Mouse (Mus musculus) embryo, embryonic 11 days (tissue): ENCODE results near the gene Cth.
A peak's percentile ranks its signal among the peaks of the same experiment; 100 is the strongest.
"Not testable (repeated sequence)": the region's sequence is repeated elsewhere in the genome, so short reads cannot be mapped to it uniquely, and the experiment has no call there.

Experiments
- DNase-seq: peaks from one replicate; pipeline ENCODE4 v3.0.0-alpha.2; 2015

Cth gene

DNA sequence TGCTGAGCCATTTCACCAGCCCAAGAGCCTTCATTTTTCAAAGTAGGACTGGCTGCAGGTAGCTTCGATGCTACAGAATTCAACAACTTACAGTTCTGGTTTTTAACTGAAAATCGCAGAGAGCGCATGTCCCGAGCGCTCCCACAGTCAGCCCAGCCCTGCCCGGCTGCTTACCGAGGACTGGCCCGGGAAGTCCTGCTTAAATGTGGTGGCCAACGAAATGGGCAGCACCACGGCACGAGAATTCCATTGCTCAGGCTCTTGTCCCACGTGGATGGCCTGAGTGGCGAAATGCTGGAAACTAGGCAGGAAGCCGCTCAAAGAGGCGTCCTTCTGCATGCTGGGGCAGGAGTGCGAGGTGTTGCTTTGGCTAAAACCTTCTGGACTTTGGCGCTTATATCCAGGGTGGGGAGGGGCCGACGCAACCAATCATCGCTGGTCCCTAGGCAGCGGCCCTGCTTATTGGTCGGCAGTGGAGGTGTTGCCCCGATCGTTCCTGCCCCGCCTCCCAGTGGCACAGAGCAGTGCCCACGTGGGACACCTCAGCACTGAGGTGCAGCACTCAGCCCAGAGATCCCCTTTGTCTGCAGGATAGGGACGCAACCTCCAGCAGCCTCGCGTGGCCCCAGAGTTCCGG is at the start of gene Cth:
TSS of gene Cth (minus strand) at position 386 of the 637 bp plus-strand sequence.
- DNase-seq = peak; percentile 95

DNA sequence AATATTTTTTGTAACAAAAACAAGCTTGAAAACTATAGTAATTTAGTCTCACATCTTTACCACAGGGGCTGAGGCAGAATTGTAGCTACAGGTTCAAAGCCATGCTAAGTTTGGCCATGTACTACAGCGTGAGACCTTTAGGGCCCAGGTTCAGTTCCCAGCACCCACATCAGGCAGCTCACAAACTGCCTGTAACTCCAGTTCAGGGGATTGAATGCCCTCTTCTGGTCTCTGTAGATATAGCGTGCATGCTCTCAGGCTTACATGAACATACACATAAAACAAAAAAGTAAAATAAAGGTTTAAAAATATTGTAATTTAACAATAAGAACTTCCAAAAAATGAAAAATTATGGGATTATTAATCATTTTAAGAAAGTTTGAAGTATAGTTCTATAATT is 48.4 kb upstream of the Cth start:
- DNase-seq = no peak

DNA sequence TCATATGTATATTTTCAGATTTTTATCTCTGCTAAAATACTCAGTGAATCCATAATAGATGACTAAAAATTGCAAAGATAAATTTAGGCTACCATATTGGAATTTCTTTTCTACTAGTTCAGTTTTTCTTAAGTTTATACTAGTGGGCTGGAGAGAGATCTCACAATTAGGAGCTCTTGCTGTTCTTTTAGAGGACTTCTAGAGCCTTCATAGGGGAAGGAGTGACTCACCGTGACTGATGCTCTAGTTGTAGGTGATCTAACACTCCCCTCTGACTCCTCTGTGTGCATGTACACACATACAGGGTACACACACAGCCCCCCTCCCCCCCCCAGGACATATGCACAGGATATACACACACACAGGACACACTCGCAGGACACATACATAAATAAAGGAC is 46.3 kb upstream of the Cth start:
- DNase-seq = no peak

DNA sequence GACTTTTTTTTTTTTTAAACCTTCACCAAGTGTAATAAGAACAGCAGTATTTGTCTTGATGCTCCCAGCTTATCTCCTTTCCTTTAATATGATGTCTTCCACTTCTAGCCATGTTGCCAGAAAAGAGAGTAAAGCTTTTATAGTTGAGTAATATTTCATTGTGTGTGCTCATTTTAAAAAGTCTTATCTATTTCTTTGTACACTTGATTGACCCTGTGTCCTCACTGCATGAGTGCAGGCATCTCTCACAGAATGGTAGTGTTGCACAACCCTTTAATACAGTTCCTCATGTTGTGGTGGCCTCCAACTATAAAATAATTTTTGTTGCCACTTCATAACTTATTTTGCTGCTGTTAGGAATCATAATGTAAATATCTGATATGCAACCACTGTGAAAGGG is 32.4 kb upstream of the Cth start:
- no peak for DNase-seq

DNA sequence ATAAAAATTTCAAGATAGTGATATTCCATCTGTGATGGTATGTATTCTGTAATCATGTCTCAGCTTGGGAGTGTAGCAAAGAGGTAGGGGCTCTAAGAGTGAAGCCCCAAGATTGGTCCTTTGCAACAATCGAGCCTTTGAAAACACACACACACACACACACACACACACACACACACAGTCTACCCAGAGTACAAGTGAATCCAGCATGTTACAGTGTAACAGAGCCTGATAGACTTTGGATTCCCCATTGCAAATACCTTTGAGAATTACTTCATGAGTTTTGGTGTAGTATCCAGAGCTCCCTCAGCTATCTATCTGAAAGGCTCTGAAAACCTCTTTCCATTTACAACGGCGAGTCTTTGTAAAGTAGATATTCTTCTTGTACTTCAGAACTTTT is 31.3 kb upstream of the Cth start:
- DNase-seq = no peak

DNA sequence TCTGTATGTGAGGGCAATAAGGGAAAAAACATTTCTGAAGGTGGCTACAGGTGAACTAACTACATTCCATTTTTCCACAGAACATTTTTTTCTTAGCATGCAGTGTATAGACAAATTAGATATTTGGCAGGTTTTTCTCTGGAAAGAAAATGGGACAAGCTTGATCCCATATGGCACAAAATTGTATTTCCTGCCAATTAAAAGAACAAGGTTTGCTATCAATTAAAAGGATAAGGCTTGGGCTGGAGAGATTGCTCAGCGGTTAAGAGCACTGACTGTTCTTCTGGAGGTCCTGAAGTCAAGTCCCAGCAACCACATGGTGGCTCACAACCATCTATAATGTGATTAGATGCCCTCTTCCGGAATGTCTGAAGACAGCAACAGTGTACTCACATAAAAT is 30.6 kb upstream of the Cth start:
- no peak for DNase-seq

DNA sequence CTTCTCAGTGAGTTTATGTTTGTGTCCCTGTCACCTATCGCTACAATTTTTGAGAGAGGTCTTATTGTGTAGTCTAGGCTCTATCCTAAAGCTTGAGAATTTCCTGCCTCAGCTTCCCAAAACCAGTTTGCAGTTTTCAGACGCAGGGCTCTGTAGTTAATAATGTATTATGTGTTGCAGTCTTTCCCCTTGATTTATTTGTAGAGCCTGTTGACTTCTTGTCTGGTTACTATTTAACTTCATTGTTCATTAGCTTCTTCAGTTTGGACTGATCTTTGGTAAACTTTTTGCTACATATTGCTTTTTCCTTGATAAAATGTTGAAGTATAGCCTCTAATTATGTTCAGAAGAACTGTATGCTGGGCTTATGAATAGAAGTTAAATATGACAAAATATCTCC is 27.8 kb upstream of the Cth start:
- DNase-seq = no peak

DNA sequence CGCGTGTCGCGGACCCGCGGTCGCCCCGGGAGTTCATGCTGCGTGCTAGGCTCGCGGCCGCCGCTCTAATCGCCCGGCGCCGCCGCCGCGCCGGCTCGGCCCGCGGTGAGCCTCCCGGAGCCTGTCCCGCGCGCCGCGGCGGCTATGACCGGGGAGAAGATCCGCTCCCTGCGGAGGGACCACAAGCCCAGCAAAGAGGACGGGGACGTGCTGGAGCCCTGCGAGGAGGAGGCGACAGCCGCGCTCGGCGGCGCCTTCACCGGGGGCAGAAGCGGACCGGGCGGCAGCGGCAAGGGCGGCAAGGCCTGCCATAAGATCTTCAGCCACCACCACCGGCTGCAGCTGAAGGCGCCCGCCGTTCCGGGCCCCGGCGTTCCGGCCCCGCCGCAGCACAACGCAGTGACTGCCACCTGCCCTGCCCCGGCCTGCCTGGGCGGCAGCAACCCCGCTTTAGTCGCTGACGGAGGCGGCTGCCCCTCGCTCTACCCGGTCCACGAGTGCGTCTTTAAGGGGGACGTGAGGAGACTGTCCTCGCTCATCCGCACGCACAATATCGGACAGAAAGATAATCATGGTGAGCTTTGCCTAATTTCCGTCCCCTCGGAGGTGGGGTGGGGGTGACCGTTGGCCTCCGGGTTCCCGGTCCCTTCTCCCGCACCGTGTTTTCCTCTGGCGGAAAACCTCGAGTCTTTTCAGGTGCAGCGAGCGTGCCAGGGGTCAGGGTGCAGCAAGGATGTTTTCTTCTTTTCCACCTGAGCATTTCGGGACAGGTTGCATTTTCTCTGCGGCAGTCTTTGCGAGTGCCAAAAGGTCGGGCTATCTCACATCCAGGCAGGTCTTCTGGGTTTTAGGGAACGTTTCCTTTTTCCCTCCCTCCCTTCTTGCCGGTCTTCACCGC is 22.8 kb upstream of the Cth start:
- peak; percentile 3 for DNase-seq

DNA sequence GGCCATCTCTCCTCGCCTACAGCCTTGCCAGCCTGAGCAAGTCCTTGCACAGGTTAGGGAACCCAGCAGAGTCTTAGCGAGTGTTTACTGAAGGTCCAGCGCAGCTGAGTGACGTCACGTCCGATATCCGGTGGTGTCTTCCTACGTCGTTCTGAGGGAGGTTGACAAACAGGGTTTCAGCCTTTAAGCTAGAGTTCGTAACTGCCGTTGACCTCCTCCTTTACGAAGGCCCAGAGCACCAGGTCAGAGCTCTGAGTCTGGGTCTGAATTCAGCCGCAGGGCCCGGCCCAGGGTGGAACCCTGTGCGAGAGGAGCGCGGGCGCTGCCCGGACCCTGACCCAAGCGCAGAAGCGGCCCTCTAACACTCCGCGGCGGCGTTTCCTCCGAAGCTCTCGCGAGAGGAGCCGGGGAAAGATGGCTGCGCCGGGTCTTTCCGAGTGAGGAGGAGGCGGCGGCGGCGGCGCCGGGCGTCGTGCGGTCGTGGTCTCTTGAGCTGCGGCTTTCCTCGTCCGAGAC is 22.0 kb upstream of the Cth start, which contains the start of gene Ankrd13c:
TSS of gene Ankrd13c (plus strand) at position 397 of the 516 bp plus-strand sequence.
- DNase-seq = peak; percentile 95

DNA sequence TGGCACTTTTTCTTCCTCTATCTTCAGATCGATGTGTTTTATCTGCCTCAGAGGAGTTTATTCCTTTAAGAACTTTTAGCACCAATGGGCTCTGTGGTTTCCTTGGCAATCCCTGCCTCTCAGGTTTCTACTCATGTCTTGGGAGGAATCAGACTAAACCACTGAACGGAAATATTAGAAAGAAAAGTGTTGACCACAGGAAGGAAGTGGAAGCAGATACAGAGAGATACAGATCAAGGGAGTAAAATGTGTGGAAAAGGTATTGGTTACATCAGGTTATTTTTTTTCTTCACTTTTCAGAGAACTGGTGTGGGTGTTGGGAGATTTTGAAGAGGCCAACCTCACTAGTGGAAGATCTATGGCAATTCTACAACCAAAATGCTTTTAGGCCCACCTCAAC is 13.7 kb upstream of the Cth start:
- DNase-seq = no peak

DNA sequence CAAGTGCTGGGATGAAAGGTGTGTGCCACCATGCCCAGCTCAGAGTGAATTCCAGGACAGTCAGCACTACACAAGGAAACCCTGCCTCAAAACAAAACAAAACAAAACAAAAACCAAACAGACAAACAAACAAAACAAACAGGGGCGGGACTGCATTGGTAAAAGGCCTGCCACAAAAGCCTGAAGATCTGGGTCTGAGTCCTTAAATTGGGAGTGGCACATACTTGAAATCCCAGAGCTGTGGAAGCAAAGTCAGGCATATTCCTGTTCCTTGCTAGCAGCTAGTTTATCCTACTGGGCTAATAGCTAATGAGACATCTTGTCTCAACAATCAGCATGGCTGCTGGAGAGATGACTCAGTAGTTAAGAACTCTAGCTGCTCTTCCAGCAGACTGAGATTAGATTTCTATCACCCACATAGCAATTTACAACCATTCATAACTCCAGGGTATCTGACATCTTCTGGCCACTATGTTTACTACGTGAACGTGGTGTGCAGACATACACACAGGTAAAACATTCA is 9.5 kb upstream of the Cth start:
- no peak for DNase-seq

DNA sequence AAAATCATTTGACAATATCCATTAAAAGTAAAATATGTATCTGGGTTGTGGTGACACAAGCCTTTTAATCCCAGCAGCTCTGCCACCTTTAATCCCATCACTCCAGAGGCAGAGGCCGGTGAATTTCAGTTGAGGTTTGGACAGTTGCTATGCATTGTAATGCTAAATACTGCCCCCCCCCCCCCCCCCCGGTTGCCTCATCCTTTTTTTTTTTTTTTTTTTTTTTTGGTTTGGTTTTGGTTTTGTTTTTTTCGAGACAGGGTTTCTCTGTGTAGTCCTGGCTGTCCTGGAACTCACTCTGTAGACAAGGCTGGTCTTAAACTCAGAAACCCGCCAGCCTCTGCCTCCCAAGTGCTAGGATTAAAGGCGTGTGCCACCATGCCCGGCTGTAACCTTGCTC is 8.3 kb upstream of the Cth start:
- DNase-seq = not testable (repeated sequence)

DNA sequence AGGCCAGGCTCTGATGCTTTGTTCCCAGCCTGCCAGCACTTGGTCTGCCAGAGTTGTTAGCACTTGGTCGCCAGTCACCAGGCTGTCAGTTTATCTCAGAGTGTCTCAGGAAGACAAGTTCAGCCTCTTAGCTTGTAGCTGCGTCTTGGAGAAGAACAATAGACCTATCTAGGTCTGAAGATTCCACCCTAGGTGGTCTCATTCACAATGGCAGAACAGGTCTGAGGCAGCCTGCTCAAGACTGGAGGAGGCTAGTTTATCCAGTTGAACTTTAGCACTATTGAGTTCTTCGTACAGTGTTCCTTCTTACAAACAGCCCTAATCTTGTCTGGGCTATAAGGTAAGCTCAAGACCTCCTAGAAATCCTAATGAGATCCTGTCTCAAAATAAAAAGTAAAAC is 7.2 kb upstream of the Cth start:
- no peak for DNase-seq

DNA sequence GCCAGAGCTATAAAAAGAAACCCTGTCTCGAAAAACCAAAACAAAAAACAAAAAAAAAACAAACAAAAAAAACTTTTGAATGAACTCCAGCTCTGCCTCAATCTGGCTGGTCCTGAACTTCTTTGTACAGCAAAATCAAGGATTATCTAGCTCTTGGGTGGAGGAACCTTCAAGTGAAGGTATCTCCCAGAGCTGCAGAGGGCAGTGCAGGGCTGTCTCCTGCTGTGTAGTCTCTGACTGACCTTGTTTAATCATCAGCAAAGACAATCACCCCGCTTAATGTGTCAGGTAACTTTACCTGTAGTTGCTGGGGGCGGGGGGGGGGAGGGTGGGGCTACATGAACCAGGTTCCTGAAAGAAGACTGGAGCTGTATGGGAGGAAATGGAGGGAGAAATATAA is 6.7 kb upstream of the Cth start:
- no peak for DNase-seq

DNA sequence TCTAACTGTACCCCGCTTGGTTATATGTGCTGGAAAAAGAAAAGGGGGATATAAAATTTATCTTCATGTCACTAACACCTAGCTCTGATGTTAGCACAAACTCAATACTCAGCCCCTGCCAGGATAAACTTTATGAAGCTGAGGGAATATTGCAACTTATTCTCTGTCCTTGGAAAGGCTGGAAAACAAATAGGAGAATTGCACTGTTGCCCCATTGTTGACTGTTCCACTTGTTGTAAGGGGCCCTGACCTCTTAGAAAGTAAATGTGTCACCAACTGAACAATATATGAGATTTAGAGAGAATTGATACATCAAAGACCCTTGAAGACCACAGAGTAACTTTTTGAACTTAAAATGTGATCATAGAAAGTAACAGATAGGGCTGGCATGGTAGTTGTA is 4.5 kb upstream of the Cth start:
- no peak for DNase-seq

DNA sequence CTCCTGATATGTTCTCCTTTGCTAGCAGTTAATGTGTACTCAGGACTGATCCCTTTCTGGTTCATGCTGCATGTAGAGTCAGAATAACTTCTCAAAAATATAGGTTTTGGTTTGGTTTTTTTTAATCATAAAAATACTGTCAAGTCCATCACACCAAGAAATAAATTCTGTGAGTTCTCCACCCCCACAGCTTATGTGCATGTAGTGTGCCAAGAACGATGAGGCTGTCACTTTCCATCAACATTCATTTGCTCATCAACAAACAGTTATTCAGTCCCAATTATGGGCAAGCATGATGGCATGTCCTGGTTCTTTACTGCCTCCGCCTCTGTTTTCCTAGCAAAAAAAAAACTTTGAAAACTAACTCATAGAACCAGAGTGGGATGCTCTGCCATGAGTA is 3.9 kb upstream of the Cth start:
- DNase-seq = no peak

DNA sequence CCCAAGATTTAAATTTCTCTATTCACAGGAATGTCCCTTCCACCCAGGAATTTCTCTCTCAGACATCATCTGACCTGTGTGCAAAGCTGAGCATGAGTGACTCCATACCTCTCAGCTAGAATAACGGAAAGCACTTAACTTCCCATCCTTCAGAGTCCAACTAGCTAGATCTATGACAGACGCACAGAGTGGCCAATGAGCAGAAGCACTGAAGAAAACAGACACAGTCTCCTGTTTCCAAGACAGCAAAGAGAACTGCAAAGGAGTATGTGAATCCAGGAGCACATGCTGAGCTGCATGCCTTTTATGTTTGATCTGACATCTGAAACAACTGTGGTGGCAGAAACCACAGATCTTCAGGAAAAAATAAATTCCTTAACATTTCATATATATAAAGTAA is 1.9 kb upstream of the Cth start:
- DNase-seq = peak; percentile 12

DNA sequence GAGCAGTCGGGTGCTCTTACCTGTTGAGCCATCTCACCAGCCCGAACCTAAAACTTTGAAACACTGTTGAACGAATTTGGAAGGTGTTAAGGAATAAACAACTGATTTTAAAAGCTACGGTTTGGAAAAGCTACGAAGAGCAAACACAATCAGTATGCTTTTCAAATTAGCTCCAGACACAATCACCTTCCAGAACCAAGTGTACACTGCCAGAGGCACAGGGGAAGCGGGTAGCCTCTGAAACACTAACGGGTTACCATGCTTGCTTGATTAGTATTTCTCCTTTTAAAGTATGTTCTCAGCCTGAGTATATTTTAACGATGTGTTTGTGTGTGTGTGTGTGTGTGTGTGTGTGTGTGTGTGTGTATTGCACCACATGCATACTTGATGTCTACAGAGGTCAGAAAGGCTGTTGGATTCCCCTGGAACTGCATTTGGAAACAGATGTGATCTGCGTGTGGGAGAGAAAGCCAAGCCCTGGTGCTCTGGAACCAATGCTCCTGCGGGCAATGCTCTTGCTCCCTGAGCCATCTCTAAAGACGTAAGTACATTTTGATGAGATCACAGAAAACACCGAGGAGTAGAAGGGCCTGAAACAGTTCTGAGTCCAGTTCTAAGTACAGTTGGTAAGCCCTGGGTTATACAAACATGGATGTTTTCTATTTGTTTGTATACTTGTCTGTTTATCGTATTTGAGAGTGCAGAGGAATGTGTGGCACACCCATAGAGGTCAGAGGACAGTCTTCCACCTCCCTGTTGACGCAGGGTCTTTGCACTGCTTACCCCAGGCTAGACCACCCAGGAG is 1.0 kb upstream of the Cth start:
- DNase-seq = no peak

DNA sequence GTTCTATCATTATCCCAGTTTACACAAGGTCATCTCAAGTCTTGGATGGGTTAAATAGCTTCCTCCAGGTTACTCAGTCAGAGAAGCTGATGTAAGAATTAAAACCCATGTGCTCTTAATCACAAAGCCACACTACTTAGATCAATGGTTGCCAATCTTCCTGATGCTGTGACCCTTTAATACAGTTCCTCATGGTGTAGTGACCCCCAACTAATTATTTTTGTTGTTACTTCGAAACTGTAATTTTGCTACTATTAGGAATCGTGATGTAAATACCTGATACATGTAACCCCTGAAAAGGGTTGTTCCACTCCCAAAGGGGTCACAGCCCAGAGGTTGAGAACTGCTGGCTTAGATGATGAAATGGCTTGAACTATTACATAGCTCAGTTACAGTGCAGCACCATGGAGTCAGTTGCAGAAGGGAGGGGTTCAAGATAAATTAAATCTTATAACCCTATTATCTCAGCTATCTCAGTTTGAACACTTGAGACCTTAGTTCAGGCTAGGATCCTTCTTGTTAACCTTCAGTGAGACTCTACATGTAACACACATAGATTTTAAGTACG is 1.5 kb downstream of the Cth start:
- no peak for DNase-seq

DNA sequence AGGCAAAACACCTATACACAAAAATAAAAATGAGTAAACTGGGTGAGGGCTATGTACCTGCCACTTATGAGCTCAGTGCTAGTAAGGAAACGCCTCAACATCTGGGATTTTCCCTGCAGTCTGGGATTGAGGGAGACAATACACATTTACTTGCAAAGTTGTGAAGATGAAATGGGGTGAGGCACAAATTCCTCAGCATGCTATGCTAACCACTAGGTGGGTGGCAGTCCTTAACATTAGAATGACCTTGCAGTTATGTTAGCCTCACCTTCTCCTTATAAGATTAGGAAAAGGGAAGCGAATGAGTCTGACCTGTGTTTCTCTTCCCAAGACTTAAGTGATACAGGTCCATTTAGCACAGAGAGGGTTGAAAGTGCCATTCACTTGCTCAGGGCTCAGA is 3.5 kb downstream of the Cth start:
- no peak for DNase-seq

DNA sequence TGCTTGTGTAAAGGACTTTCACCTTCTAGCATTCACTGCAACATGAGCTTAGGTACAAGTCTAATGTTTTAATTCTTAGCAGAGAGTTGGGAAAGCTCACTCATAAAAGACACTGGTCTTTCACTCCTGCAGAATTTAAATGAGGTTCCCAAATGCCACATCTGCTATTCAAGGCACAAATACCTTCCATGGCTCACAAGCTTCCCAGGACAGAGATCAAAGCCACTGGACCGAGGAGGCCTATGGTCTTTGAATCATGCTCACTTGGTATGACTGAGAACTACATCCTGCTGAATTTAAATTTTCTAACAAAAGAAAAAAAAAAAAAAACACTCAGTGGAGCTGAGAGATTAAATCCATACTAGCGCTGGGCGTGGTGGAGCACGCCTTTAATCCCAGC is 8.5 kb downstream of the Cth start:
- DNase-seq = no peak

DNA sequence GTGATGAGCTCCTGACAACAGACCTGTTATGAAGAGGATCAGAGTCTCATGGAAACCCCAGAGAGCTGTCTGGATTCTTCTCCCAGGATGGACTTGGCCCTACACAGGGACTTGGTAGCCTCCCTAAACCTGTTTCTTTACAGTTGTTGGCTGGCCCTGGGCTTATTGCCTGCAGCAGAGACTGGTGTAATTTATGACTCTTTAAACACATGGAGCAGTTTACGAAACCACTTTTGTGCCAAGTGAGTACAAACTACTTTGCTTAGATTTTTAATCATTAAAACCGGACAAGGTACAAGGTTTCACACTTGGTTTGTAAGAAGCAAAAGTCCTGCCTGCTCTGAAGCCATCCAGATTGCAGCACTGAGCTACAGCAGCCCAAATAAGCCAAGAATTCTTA is 12.7 kb downstream of the Cth start:
- DNase-seq = no peak

DNA sequence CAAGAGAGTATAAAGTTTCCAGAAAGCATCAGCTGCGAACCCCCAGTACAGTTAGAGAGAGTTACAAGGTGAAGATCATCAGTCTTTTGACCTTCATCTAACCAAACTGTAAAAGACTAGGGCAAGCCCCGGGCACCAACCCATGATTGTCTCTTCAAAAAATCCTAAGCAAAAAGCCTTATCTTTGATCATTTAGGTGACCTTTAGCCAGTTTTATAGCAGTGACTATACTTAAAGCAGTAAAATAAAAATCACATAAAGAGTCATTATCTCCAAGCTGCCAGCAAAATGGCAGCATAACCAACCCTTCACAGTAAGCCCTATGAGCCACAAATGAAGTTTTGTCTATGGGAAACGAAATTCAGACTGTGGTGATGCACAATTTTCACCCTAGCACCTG is 14.6 kb downstream of the Cth start:
- DNase-seq = no peak
